Mouse (Mus musculus) heart, embryonic 10.5 days (tissue): ENCODE measurements around the gene Smap2. TPM values are rescaled to one million over a fixed set of nuclear protein-coding genes. Genes with fewer than 3 reads are reported as not detected.
A peak's percentile ranks its signal among the peaks of the same experiment; 100 is the strongest.

ENCODE experiments used
- DNase-seq: peaks from one replicate; pipeline ENCODE4 v3.0.0-alpha.2; 2017; ENCODE audit warnings: low spot score
- H3K27ac ChIP-seq: fragments of 300-500 bp; sonication (generic); 2 replicates; pipeline ENCODE4 v1.5.1; 2016; ENCODE audit warnings: mild to moderate bottlenecking
- H3K27me3 ChIP-seq: fragments of 300-500 bp; sonication (generic); 2 replicates; pipeline ENCODE4 v1.6.1; 2016; ENCODE audit warnings: mild to moderate bottlenecking; ENCODE audit not compliant: poor library complexity, insufficient read depth, severe bottlenecking
- H3K36me3 ChIP-seq: fragments of 300-500 bp; sonication (generic); 2 replicates; pipeline ENCODE4 v1.6.1; 2016; ENCODE audit warnings: mild to moderate bottlenecking, moderate library complexity
- H3K4me1 ChIP-seq: fragments of 300-500 bp; sonication (generic); 2 replicates; pipeline ENCODE4 v1.6.1; 2016; ENCODE audit warnings: mild to moderate bottlenecking
- H3K4me3 ChIP-seq: fragments of 300-500 bp; sonication (generic); 2 replicates; pipeline ENCODE4 v1.5.1; 2016; ENCODE audit warnings: mild to moderate bottlenecking, moderate library complexity
- H3K9me3 ChIP-seq: fragments of 300-500 bp; sonication (generic); 2 replicates; pipeline ENCODE4 v1.6.1; 2016; ENCODE audit warnings: mild to moderate bottlenecking, moderate library complexity
- WGBS: fragments of 180-500 bp; shearing (Covaris S2); methylation state at CpG from one replicate; pipeline ENCODE4 v1.1.7; 2016; 5-methylcytosine and 5-hydroxymethylcytosine counted together
- polyA plus RNA-seq: library from polyadenylated mRNA; unstranded; fragments of >200 nt; fragmentation: Nextera tagmentation; extraction: Ambion mirVana; gene quantifications from 2 replicates; pipeline ENCODE4 v1.2.1, GENCODE M21; 2016

Smap2 gene
- polyA plus RNA-seq, 1 experiment from 2014 or later, result 18.6 TPM

DNA sequence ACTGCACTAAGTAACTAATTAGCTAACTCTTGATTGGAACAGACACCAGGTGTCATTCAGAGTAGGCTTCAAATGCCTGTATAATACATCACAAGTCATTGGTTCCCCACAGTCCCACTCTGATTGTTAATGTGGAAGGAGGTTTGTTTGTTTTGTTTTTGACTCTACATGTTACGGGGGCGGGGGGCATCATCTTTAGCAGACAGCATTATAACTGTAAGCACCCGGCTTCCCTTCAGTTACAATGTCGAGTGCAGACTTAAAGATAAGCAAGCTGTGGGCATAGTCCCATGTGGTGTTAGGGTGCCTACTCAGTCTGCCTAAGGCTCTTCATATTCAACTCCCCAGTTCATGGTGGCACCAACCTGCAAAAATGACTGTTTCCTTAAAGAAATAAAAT is 64.0 kb downstream of the Smap2 start:
- Histone ChIP-seq H3K4me1 (no peaks in the 10 kb centered on the region; the same call in 1 of the 2 replicates), H3K27me3 (no peaks in the 10 kb centered on the region), H3K27ac (no peak overlapping the region), H3K36me3 (no peaks in the 10 kb centered on the region), H3K9me3 (no peaks in the 10 kb centered on the region), H3K4me3 (no peak overlapping the region)
- WGBS, result 65% methylated on average over 4 of the region's 4 CpGs
- DNase-seq, result no peak

GRCm38 (mm10) chr4:120952163-120952562 is 64.9 kb downstream of the Smap2 start:
- peaks cover 4% of the 10 kb centered on the region for H3K36me3 ChIP-seq
- H3K4me1 ChIP-seq, result no peaks in the 10 kb centered on the region; the same call in 1 of the 2 replicates
- H3K9me3 ChIP-seq, result no peaks in the 10 kb centered on the region
- H3K27ac ChIP-seq, result peak overlapping the region; percentile 96
- 46% methylated on average over 6 of the region's 6 CpGs for WGBS
- DNase-seq, result no peak
- peak overlapping the region; percentile 93 for H3K4me3 ChIP-seq
- no peaks in the 10 kb centered on the region for H3K27me3 ChIP-seq

- Histone ChIP-seq H3K4me1 (no peaks in the 10 kb centered on the region; the same call in 1 of the 2 replicates), H3K36me3 (peaks cover 11% of the 10 kb centered on the region), H3K27me3 (no peaks in the 10 kb centered on the region), H3K9me3 (no peaks in the 10 kb centered on the region), H3K27ac (peak within 1 kb of the TSS; percentile 96), H3K4me3 (peak within 1 kb of the TSS; percentile 93)
- 0% methylated on average over 58 of the region's 60 CpGs for WGBS
- DNase-seq, result peak; percentile 97
Measured at GRCm38 (mm10) chr4:120951428-120951973, 65.5 kb downstream of the Smap2 start, which contains the start of gene Zfp69. Zfp69 (minus strand) TSS chr4:120951699.

DNA sequence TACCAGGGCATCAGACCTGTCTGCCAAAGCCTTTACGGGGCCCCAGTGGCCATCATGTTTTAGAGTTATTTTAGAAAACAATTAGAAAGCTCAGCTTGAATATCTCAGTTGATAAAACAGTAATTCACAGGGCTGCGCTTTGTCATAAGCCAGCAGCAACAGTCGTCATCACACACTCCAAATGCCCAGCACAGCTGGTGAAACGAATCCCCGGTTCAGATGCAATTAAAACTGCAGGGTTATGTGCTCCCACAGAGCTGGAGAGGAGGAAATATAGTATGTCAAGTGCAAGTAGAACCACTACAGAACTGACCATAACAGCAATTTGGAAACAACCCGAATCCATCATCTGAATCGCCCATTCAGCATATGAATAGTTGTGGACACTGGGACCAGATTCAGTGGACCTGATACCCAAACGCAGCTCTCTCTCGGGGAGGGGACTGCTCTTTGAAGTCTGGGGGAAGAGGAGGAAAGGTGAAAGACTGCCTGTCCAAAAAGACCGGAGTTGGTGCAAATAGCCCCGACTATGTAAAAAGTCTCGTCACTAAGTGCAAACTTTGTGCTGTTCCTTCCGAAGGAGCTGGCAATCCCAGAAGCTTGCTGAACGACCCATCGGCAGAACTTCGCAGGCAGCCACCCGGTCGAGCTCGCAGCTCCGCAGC is 66.2 kb downstream of the Smap2 start:
- H3K27me3 ChIP-seq, result no peaks in the 10 kb centered on the region
- no peak for DNase-seq
- H3K27ac ChIP-seq, result peak overlapping the region; percentile 96
- H3K9me3 ChIP-seq, result no peaks in the 10 kb centered on the region
- H3K36me3 ChIP-seq, result peaks cover 16% of the 10 kb centered on the region
- WGBS, result 7% methylated on average over 20 of the region's 20 CpGs
- H3K4me1 ChIP-seq, result no peaks in the 10 kb centered on the region; the same call in 1 of the 2 replicates
- peak overlapping the region; percentile 93 for H3K4me3 ChIP-seq

DNA sequence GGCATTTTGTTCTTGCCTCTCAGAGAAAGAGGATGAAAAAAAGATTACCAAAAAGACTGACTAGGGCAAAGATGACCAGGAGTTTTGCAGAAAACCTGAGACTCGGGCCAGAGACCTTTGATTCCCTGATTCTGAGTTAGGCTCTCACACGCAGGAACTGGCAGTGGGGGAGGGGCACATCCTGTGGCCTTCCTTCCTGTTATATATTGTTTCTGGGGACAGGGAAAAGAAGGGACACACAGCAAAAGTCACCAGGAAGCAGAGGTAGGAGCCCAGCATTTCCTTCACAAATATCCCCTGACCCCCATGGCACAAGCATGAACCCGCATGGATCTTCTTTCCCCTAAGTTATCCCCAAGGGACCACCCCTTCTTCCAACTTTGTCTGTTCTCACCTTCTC is 68.1 kb downstream of the Smap2 start:
- no peaks in the 10 kb centered on the region for H3K9me3 ChIP-seq
- peak overlapping the region; percentile 93 for H3K4me3 ChIP-seq

GRCm38 (mm10) chr4:120935006-120935405 is 82.0 kb downstream of the Smap2 start:
- Histone ChIP-seq H3K4me3 (no peak overlapping the region), H3K36me3 (peaks cover 36% of the 10 kb centered on the region), H3K27ac (no peak overlapping the region), H3K27me3 (no peaks in the 10 kb centered on the region), H3K9me3 (peaks cover 5% of the 10 kb centered on the region; the same call in 1 of the 2 replicates), H3K4me1 (no peaks in the 10 kb centered on the region; the same call in 1 of the 2 replicates)
- 81% methylated on average over 3 of the region's 3 CpGs for WGBS
- DNase-seq, result no peak

More for the DNA sequence above, 68.1 kb downstream of the Smap2 start:
- Histone ChIP-seq H3K36me3 (peaks cover 33% of the 10 kb centered on the region), H3K4me1 (no peaks in the 10 kb centered on the region; the same call in 1 of the 2 replicates), H3K27me3 (no peaks in the 10 kb centered on the region), H3K27ac (peak overlapping the region; percentile 57)
- WGBS, result 41% methylated on average over 3 of the region's 3 CpGs
- DNase-seq, result no peak

GRCm38 (mm10) chr4:120930736-120931135 is 86.3 kb downstream of the Smap2 start:
- H3K36me3 ChIP-seq, result peaks cover 36% of the 10 kb centered on the region
- peaks cover 5% of the 10 kb centered on the region; the same call in 1 of the 2 replicates for H3K9me3 ChIP-seq
- no peak overlapping the region for H3K4me3 ChIP-seq
- WGBS, result 91% methylated on average over 18 of the region's 18 CpGs
- H3K27me3 ChIP-seq, result no peaks in the 10 kb centered on the region
- DNase-seq, result no peak
- no peak overlapping the region for H3K27ac ChIP-seq
- H3K4me1 ChIP-seq, result no peaks in the 10 kb centered on the region; the same call in 1 of the 2 replicates

DNA sequence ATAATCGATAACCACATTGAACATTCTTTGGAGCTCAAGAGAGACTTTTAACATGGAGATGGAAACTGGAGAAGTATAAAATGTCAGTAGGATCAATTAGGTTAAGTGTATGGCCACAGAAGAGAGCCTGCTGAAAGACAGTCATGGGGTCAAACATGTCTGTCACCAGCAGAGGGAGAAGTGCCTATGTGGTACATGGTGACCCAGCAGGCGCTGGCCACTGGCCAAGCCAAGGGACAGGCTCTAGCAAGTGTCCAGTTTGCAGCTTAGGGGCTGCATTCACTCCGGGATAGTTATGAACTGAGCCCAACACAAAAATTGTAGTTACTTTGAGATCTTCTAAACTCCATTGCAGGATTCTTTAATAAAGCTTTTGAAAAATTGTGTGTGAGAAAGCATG is 88.4 kb downstream of the Smap2 start:
- no peak for DNase-seq
- peaks cover 23% of the 10 kb centered on the region for H3K36me3 ChIP-seq
- H3K27me3 ChIP-seq, result no peaks in the 10 kb centered on the region
- peaks cover 5% of the 10 kb centered on the region; the same call in 1 of the 2 replicates for H3K9me3 ChIP-seq
- H3K27ac ChIP-seq, result no peak overlapping the region
- no peak overlapping the region for H3K4me3 ChIP-seq
- peaks cover 5% of the 10 kb centered on the region; the same call in 1 of the 2 replicates for H3K4me1 ChIP-seq
- WGBS, result 79% methylated on average over 3 of the region's 3 CpGs

GRCm38 (mm10) chr4:120925386-120925785 is 91.7 kb downstream of the Smap2 start:
- H3K27ac ChIP-seq, result peak overlapping the region; percentile 92
- no peak for DNase-seq
- 9% methylated on average over 3 of the region's 3 CpGs for WGBS
- H3K4me3 ChIP-seq, result peak overlapping the region; percentile 80
- peaks cover 30% of the 10 kb centered on the region for H3K36me3 ChIP-seq
- no peaks in the 10 kb centered on the region for H3K27me3 ChIP-seq
- peaks cover 5% of the 10 kb centered on the region; the same call in 1 of the 2 replicates for H3K4me1 ChIP-seq
- no peaks in the 10 kb centered on the region for H3K9me3 ChIP-seq

GRCm38 (mm10) chr4:120924554-120925299 is 92.3 kb downstream of the Smap2 start, which contains the start of gene Exo5:
Exo5 (minus strand) TSS chr4:120925017.
- Histone ChIP-seq H3K27ac (peak within 1 kb of the TSS; percentile 92), H3K4me3 (peak within 1 kb of the TSS; percentile 80), H3K27me3 (no peaks in the 10 kb centered on the region), H3K4me1 (peaks cover 5% of the 10 kb centered on the region; the same call in 1 of the 2 replicates), H3K9me3 (no peaks in the 10 kb centered on the region), H3K36me3 (peaks cover 32% of the 10 kb centered on the region)
- peak; percentile 99 for DNase-seq
- WGBS, result 1% methylated on average over 33 of the region's 33 CpGs

- no peaks in the 10 kb centered on the region for H3K27me3 ChIP-seq
- 88% methylated on average over 8 of the region's 8 CpGs for WGBS
- H3K36me3 ChIP-seq, result peaks cover 36% of the 10 kb centered on the region
- H3K4me1 ChIP-seq, result peaks cover 5% of the 10 kb centered on the region; the same call in 1 of the 2 replicates
- DNase-seq, result no peak
- H3K9me3 ChIP-seq, result no peaks in the 10 kb centered on the region
- no peak overlapping the region for H3K27ac ChIP-seq
- H3K4me3 ChIP-seq, result no peak overlapping the region
Measured at GRCm38 (mm10) chr4:120921461-120921860, 95.6 kb downstream of the Smap2 start.
